9 mouse cellular contexts compared by ENCODE assay signal in genomic region chr10:86779816-86780500, GRCm38 (mm10). TPM values are rescaled to one million over a fixed set of nuclear protein-coding genes. Genes with fewer than 3 reads are reported as not detected.
DNase-seq lines count a peak whose midpoint lies in the region; ATAC-seq and TF ChIP-seq lines count a peak whose summit lies in the region.
"Had no signal": no experiment of that assay in that cellular context is flagged by ENCODE, and none has a peak within 500 bp of the region (broad histone marks: within the 10 kb centered on the region; RNA-seq: fewer than 3 reads in every experiment).

No protein-coding gene starts in this region.

- peak overlapping the region; percentile 75 for H3K4me3 ChIP-seq in C2C12 (ENCODE audit: insufficient read depth, poor library complexity, severe bottlenecking)
- peak overlapping the region; percentile 61 for H3K4me3 ChIP-seq in forebrain, embryonic 12.5 days (replicated peaks)
- peak overlapping the region; percentile 74 for H3K4me3 ChIP-seq in liver, embryonic 13.5 days (replicated peaks)

- intact Hi-C loops in heart, postnatal 14 days (cut with DNase I) = loop anchor here (5.0 to 10.0 kb wide), 2 partner anchors 73 to 195 kb away; partner anchors contain the start of genes Hsp90b1 and Ttc41

- peak overlapping the region; percentile 88 for H3ac ChIP-seq in C2C12 (ENCODE audit: control insufficient read depth, insufficient read length, low read depth)

- no peaks in the 10 kb centered on the region for H3K36me3 ChIP-seq in C2C12 (ENCODE audit: control insufficient read depth, insufficient read depth)
- H3K36me3 ChIP-seq in forebrain, embryonic 12.5 days (replicated peaks) = no peaks in the 10 kb centered on the region
- H3K36me3 ChIP-seq in liver, embryonic 13.5 days = no peaks in the 10 kb centered on the region

- H3K4me1 ChIP-seq in forebrain, embryonic 12.5 days = peaks cover 33% of the 10 kb centered on the region
- peaks cover 42% of the 10 kb centered on the region for H3K4me1 ChIP-seq in liver, embryonic 13.5 days (replicated peaks)

- ATAC-seq in forebrain, embryonic 12.5 days (ENCODE audit: low FRiP score) = no peak
- no peak for ATAC-seq in liver, embryonic 13.5 days (ENCODE audit: low read depth)
- no peak for ATAC-seq in inflammation-experienced regulatory T-cells, adult 6 months

- no peak for TF ChIP-seq CTCF in C2C12 (IDR thresholded peaks at IDR 0.05; ENCODE audit: control insufficient read depth, insufficient read depth, insufficient read length)

- H3K27me3 ChIP-seq in C2C12 (ENCODE audit: control insufficient read depth, insufficient read depth, insufficient read length) = no peaks in the 10 kb centered on the region
- H3K27me3 ChIP-seq in forebrain, embryonic 12.5 days = peaks cover 6% of the 10 kb centered on the region; the same call in 1 of the 2 replicates
- no peaks in the 10 kb centered on the region for H3K27me3 ChIP-seq in liver, embryonic 13.5 days

- peaks cover 61% of the 10 kb centered on the region for H3K79me2 ChIP-seq in C2C12 (ENCODE audit: control insufficient read depth, insufficient read depth)

- H3K4me2 ChIP-seq in forebrain, embryonic 12.5 days = peak overlapping the region; percentile 96
- peak overlapping the region; percentile 99 for H3K4me2 ChIP-seq in liver, embryonic 13.5 days

- no peaks in the 10 kb centered on the region for H3K9me3 ChIP-seq in forebrain, embryonic 12.5 days
- H3K9me3 ChIP-seq in liver, embryonic 13.5 days (replicated peaks) = no peaks in the 10 kb centered on the region

- no peak overlapping the region for H3K27ac ChIP-seq in forebrain, embryonic 12.5 days
- no peak overlapping the region for H3K27ac ChIP-seq in liver, embryonic 13.5 days

- peaks cover 57% of the 10 kb centered on the region for H3K79me3 ChIP-seq in C2C12 (ENCODE audit: low read depth)

- whole genome bisulfite sequencing in forebrain, embryonic 12.5 days = 19% methylated on average over 12 of the region's 12 CpGs
- 13% methylated on average over 12 of the region's 12 CpGs for WGBS in liver, embryonic 13.5 days (ENCODE audit: insufficient replicate concordance)

- DNase-seq in heart, adult 11 months = peak; percentile 87
- no peak for DNase-seq in heart, postnatal 14 days
- no peak for DNase-seq in liver, embryonic 13.5 days
- no peak for DNase-seq in adrenal gland, postnatal 36 days
- no peak for DNase-seq in layer of hippocampus, postnatal 36 days

- peak overlapping the region; percentile 67 for H3K9ac ChIP-seq in forebrain, embryonic 12.5 days
- H3K9ac ChIP-seq in liver, embryonic 13.5 days = peak overlapping the region; percentile 82

TF ChIP-seq in C2C12, 6 proteins besides CTCF, POLR2A, EP300 and RAD21:
- TF ChIP-seq MYOG (IDR thresholded peaks at IDR 0.05; ENCODE audit: control insufficient read depth, extremely low read depth, insufficient read length) (no peak), FOSL1 (IDR thresholded peaks at IDR 0.05; ENCODE audit: insufficient read depth, low read length, poor library complexity, severe bottlenecking) (no peak), CEBPB (IDR thresholded peaks at IDR 0.05; ENCODE audit: low read depth) (no peak), MYOD1 (IDR thresholded peaks at IDR 0.05; ENCODE audit: control insufficient read depth, insufficient read length, low read depth) (no peak), USF1 (IDR thresholded peaks at IDR 0.05; ENCODE audit: low read depth) (no peak), MAX (IDR thresholded peaks at IDR 0.05) (no peak)

RNA-seq across cellular contexts. Expression of gene Nt5dc3, which starts 1.2 kb away (rescaled TPM):
- 10 to 100 TPM; 28.2 to 31.6 TPM for total RNA-seq in heart, postnatal 14 days (2021)
- 13.7 TPM for polyA plus RNA-seq in C2C12 (2012; fragmentation: generic; extraction: Trizol)
- polyA plus RNA-seq in forebrain, embryonic 12.5 days (2016; fragmentation: Nextera tagmentation; extraction: Ambion mirVana) = 2.4 and 2.9 TPM in 2 replicates
- 0.35 and 0.61 TPM in 2 replicates for polyA plus RNA-seq in liver, embryonic 13.5 days (2015; fragmentation: Nextera tagmentation; extraction: Ambion mirVana)
- 1 to 10 TPM in 2 of 3 experiments, under 1 TPM in 1; 0.68 to 1.9 (median 1.2) TPM for polyA plus RNA-seq in inflammation-experienced regulatory T-cells, adult 6 months (2017; shearing (Covaris generic))
- total RNA-seq in adrenal gland, postnatal 36 days (2021) = 10 to 100 TPM; 35.7 to 60.4 TPM
- 100 to 1,000 TPM; 133 to 138 TPM for total RNA-seq in layer of hippocampus, postnatal 36 days (2021)

RNA-seq across cellular contexts. Expression of gene Gm49358, which starts 16.2 kb away (rescaled TPM):
- total RNA-seq in heart, postnatal 14 days (2021) = 10 to 100 TPM in 1 of 2 experiments, 1 to 10 TPM in 1; 7.2 to 12.1 TPM
- not detected for polyA plus RNA-seq in C2C12 (2012; fragmentation: generic; extraction: Trizol)
- not detected in 2 replicates for polyA plus RNA-seq in forebrain, embryonic 12.5 days (2016; fragmentation: Nextera tagmentation; extraction: Ambion mirVana)
- polyA plus RNA-seq in liver, embryonic 13.5 days (2015; fragmentation: Nextera tagmentation; extraction: Ambion mirVana) = not detected in 2 replicates
- polyA plus RNA-seq in inflammation-experienced regulatory T-cells, adult 6 months (2017; shearing (Covaris generic)) = not detected
- 10 to 100 TPM; 10.7 to 17.5 TPM for total RNA-seq in adrenal gland, postnatal 36 days (2021)
- 10 to 100 TPM; 45.5 to 45.7 TPM for total RNA-seq in layer of hippocampus, postnatal 36 days (2021)
- total RNA-seq: hematopoietic stem cell, adult 5-6 weeks had no signal
